Mouse (Mus musculus) lung, embryonic 16.5 days (tissue): ENCODE data around the gene Fancf. TPM values are rescaled to one million over a fixed set of nuclear protein-coding genes. Genes with fewer than 3 reads are reported as not detected.

Experiments
- ATAC-seq: fragments of 200-750 bp; cut with Nextera tagmentation; 2 replicates; pipeline ENCODE4 v1.8.0; 2017; ENCODE audit warnings: low read depth, mild to moderate bottlenecking, moderate library complexity
- H3K27ac ChIP-seq: fragments of 300-500 bp; sonication (generic); 2 replicates; pipeline ENCODE4 v1.5.1; 2014; ENCODE audit warnings: mild to moderate bottlenecking, control low read depth, low read length
- H3K27me3 ChIP-seq: fragments of 300-500 bp; sonication (generic); 2 replicates; pipeline ENCODE4 v1.6.1; 2014; ENCODE audit warnings: low read depth, low read length, mixed read lengths; ENCODE audit not compliant: control insufficient read depth, insufficient read depth
- H3K36me3 ChIP-seq: fragments of 300-500 bp; sonication (generic); 2 replicates; pipeline ENCODE4 v1.6.1; 2014; ENCODE audit warnings: low read length; ENCODE audit not compliant: control insufficient read depth, insufficient read depth
- H3K4me1 ChIP-seq: fragments of 300-500 bp; sonication (generic); replicated peaks from 2 replicates; pipeline ENCODE4 v1.6.1; 2014; ENCODE audit warnings: low read length, mixed read lengths; ENCODE audit not compliant: control insufficient read depth, insufficient read depth
- H3K4me2 ChIP-seq: fragments of 300-500 bp; sonication (generic); 2 replicates; pipeline ENCODE4 v1.6.1; 2014; ENCODE audit warnings: low read depth, low read length, control low read depth
- H3K4me3 ChIP-seq: fragments of 300-500 bp; sonication (generic); 2 replicates; pipeline ENCODE4 v1.5.1; 2014; ENCODE audit warnings: mild to moderate bottlenecking, low read length, control low read depth
- H3K9ac ChIP-seq: fragments of 300-500 bp; sonication (generic); 2 replicates; pipeline ENCODE4 v1.6.1; 2014; ENCODE audit warnings: low read length, control low read depth
- H3K9me3 ChIP-seq: fragments of 300-500 bp; sonication (generic); 2 replicates; pipeline ENCODE4 v1.6.1; 2016; ENCODE audit warnings: low read length; ENCODE audit not compliant: control insufficient read depth
- WGBS: fragments of 180-500 bp; shearing (Covaris S2); extraction: QIAGEN DNeasy Blood & Tissue Kit; methylation state at CpG from one replicate; pipeline ENCODE4 v1.1.7; 2014; 5-methylcytosine and 5-hydroxymethylcytosine counted together
- polyA plus RNA-seq: library from polyadenylated mRNA; unstranded; fragments of >200 nt; fragmentation: Nextera tagmentation; extraction: Ambion mirVana; gene quantifications from 2 replicates; pipeline ENCODE4 v1.2.1, GENCODE M21; 2015

The Fancf gene
- polyA plus RNA-seq, 1 experiment from 2014 or later, result 1.4 TPM

- H3K9ac ChIP-seq, result peak within 1 kb of the TSS; percentile 88
- no peaks in the 10 kb centered on the region for H3K36me3 ChIP-seq
- H3K27ac ChIP-seq, result peak within 1 kb of the TSS; percentile 97
- peak; percentile 89 for ATAC-seq
- H3K9me3 ChIP-seq, result no peaks in the 10 kb centered on the region
- 8% methylated on average over 71 of the region's 105 CpGs for WGBS
- no peaks in the 10 kb centered on the region for H3K27me3 ChIP-seq
- H3K4me1 ChIP-seq, result peaks cover 13% of the 10 kb centered on the region
- H3K4me3 ChIP-seq, result peak within 1 kb of the TSS; percentile 83
- peak within 1 kb of the TSS; percentile 87 for H3K4me2 ChIP-seq
Observed at GRCm38 (mm10) chr7:51861250-51862096, 594 bp downstream of the Fancf start, which contains the start of gene Gas2. TSS of gene Gas2 (plus strand) at chr7:51862015.

GRCm38 (mm10) chr7:51851890-51852507 is 10.1 kb downstream of the Fancf start:
- Histone ChIP-seq H3K4me3 (no peak overlapping the region), H3K36me3 (no peaks in the 10 kb centered on the region), H3K27ac (no peak overlapping the region), H3K9me3 (no peaks in the 10 kb centered on the region), H3K27me3 (no peaks in the 10 kb centered on the region), H3K4me2 (no peak overlapping the region), H3K4me1 (no peaks in the 10 kb centered on the region), H3K9ac (no peak overlapping the region)
- WGBS, result 87% methylated on average over 5 of the region's 5 CpGs
- no peak for ATAC-seq

- Histone ChIP-seq H3K9me3 (no peaks in the 10 kb centered on the region), H3K9ac (no peak overlapping the region), H3K4me2 (no peak overlapping the region), H3K27me3 (no peaks in the 10 kb centered on the region), H3K27ac (no peak overlapping the region), H3K4me1 (no peaks in the 10 kb centered on the region), H3K4me3 (no peak overlapping the region), H3K36me3 (no peaks in the 10 kb centered on the region)
- ATAC-seq, result no peak
- WGBS, result 85% methylated on average over 6 of the region's 6 CpGs
Observed at GRCm38 (mm10) chr7:51850877-51851276, 11.2 kb downstream of the Fancf start.

GRCm38 (mm10) chr7:51840515-51840914 is 21.6 kb downstream of the Fancf start:
- H3K4me3 ChIP-seq, result no peak overlapping the region
- H3K27ac ChIP-seq, result no peak overlapping the region
- no peak overlapping the region for H3K9ac ChIP-seq
- H3K9me3 ChIP-seq, result no peaks in the 10 kb centered on the region
- no peak overlapping the region for H3K4me2 ChIP-seq
- no peaks in the 10 kb centered on the region for H3K27me3 ChIP-seq
- ATAC-seq, result no peak
- no peaks in the 10 kb centered on the region for H3K4me1 ChIP-seq
- no peaks in the 10 kb centered on the region for H3K36me3 ChIP-seq
- WGBS, result 67% methylated on average over 7 of the region's 7 CpGs

GRCm38 (mm10) chr7:51831917-51832316 is 30.1 kb downstream of the Fancf start:
- H3K36me3 ChIP-seq, result no peaks in the 10 kb centered on the region
- no peaks in the 10 kb centered on the region for H3K27me3 ChIP-seq
- no peak; the same call in 1 of the 2 replicates for ATAC-seq
- 48% methylated on average over 7 of the region's 7 CpGs for WGBS
- no peaks in the 10 kb centered on the region for H3K4me1 ChIP-seq
- no peak overlapping the region for H3K9ac ChIP-seq
- no peaks in the 10 kb centered on the region for H3K9me3 ChIP-seq
- H3K4me2 ChIP-seq, result no peak overlapping the region
- no peak overlapping the region for H3K27ac ChIP-seq
- no peak overlapping the region for H3K4me3 ChIP-seq

GRCm38 (mm10) chr7:51823562-51824338 is 38.3 kb downstream of the Fancf start:
- Histone ChIP-seq H3K27me3 (no peaks in the 10 kb centered on the region), H3K9me3 (no peaks in the 10 kb centered on the region), H3K4me1 (no peaks in the 10 kb centered on the region), H3K4me2 (no peak overlapping the region), H3K9ac (no peak overlapping the region), H3K4me3 (no peak overlapping the region), H3K36me3 (no peaks in the 10 kb centered on the region), H3K27ac (no peak overlapping the region)
- no peak for ATAC-seq
- WGBS, result 58% methylated on average over 7 of the region's 7 CpGs

GRCm38 (mm10) chr7:51821467-51821866 is 40.6 kb downstream of the Fancf start:
- H3K9ac ChIP-seq, result no peak overlapping the region
- H3K36me3 ChIP-seq, result no peaks in the 10 kb centered on the region
- no peak overlapping the region for H3K4me3 ChIP-seq
- H3K27me3 ChIP-seq, result no peaks in the 10 kb centered on the region
- H3K9me3 ChIP-seq, result no peaks in the 10 kb centered on the region
- no peak overlapping the region for H3K27ac ChIP-seq
- ATAC-seq, result no peak
- no peaks in the 10 kb centered on the region for H3K4me1 ChIP-seq
- WGBS, result 35% methylated on average over 2 of the region's 2 CpGs
- no peak overlapping the region for H3K4me2 ChIP-seq

- no peak overlapping the region for H3K4me2 ChIP-seq
- no peaks in the 10 kb centered on the region for H3K36me3 ChIP-seq
- H3K4me3 ChIP-seq, result no peak overlapping the region
- no peak overlapping the region for H3K27ac ChIP-seq
- no peaks in the 10 kb centered on the region for H3K27me3 ChIP-seq
- H3K9me3 ChIP-seq, result no peaks in the 10 kb centered on the region
- 42% methylated on average over 1 of the region's 1 CpGs for WGBS
- H3K4me1 ChIP-seq, result no peaks in the 10 kb centered on the region
- ATAC-seq, result no peak
- H3K9ac ChIP-seq, result no peak overlapping the region
Observed at GRCm38 (mm10) chr7:51819891-51820290, 42.2 kb downstream of the Fancf start.
